Mouse (Mus musculus) liver, embryonic 12.5 days (tissue): Measurements from ENCODE around the gene Galnt12. TPM values are rescaled to one million over a fixed set of nuclear protein-coding genes. Genes with fewer than 3 reads are reported as not detected.

Source experiments
- ATAC-seq: fragments of 200-750 bp; cut with Nextera tagmentation; 2 replicates; pipeline ENCODE4 v1.8.0; 2017; ENCODE audit warnings: moderate number of reproducible peaks, mild to moderate bottlenecking, moderate library complexity
- H3K27ac ChIP-seq: fragments of 300-500 bp; sonication (generic); 2 replicates; pipeline ENCODE4 v1.5.1; 2016; ENCODE audit warnings: mild to moderate bottlenecking
- H3K27me3 ChIP-seq: fragments of 300-500 bp; sonication (generic); replicated peaks from 2 replicates; pipeline ENCODE4 v1.6.1; 2016; ENCODE audit warnings: mild to moderate bottlenecking, moderate library complexity
- H3K36me3 ChIP-seq: fragments of 300-500 bp; sonication (generic); 2 replicates; pipeline ENCODE4 v1.6.1; 2016; ENCODE audit warnings: mild to moderate bottlenecking, moderate library complexity
- H3K4me1 ChIP-seq: fragments of 300-500 bp; sonication (generic); 2 replicates; pipeline ENCODE4 v1.6.1; 2016
- H3K4me2 ChIP-seq: fragments of 300-500 bp; sonication (generic); 2 replicates; pipeline ENCODE4 v1.6.1; 2016; ENCODE audit warnings: mild to moderate bottlenecking, moderate library complexity
- H3K4me3 ChIP-seq: fragments of 300-500 bp; sonication (generic); 2 replicates; pipeline ENCODE4 v1.5.1; 2016; ENCODE audit warnings: mild to moderate bottlenecking, moderate library complexity
- H3K9ac ChIP-seq: fragments of 300-500 bp; sonication (generic); 2 replicates; pipeline ENCODE4 v1.6.1; 2016; ENCODE audit warnings: mild to moderate bottlenecking, moderate library complexity
- H3K9me3 ChIP-seq: fragments of 300-500 bp; sonication (generic); replicated peaks from 2 replicates; pipeline ENCODE4 v1.6.1; 2016; ENCODE audit warnings: mild to moderate bottlenecking, moderate library complexity
- WGBS: fragments of 180-500 bp; shearing (Covaris S2); methylation state at CpG from one replicate; pipeline ENCODE4 v1.1.7; 2016; ENCODE audit not compliant: insufficient replicate concordance; 5-methylcytosine and 5-hydroxymethylcytosine counted together
- polyA plus RNA-seq: library from polyadenylated mRNA; unstranded; fragments of >200 nt; fragmentation: Nextera tagmentation; extraction: Ambion mirVana; gene quantifications from 2 replicates; pipeline ENCODE4 v1.2.1, GENCODE M21; 2016

Gene Galnt12
- polyA plus RNA-seq, 1 experiment from 2014 or later = 0.68 TPM

- Histone ChIP-seq H3K27me3 (no peaks in the 10 kb centered on the region), H3K9me3 (no peaks in the 10 kb centered on the region), H3K4me2 (no peak overlapping the region), H3K36me3 (no peaks in the 10 kb centered on the region), H3K4me3 (no peak overlapping the region), H3K27ac (no peak overlapping the region), H3K4me1 (no peaks in the 10 kb centered on the region), H3K9ac (no peak overlapping the region)
- ATAC-seq = no peak
- 62% methylated on average over 9 of the region's 9 CpGs for WGBS
Measured at GRCm38 (mm10) chr4:47112560-47112959, 20.9 kb downstream of the Galnt12 start.

GRCm38 (mm10) chr4:47122051-47122706, 30.5 kb downstream of the Galnt12 start:
- H3K9ac ChIP-seq = no peak overlapping the region
- no peaks in the 10 kb centered on the region for H3K27me3 ChIP-seq
- ATAC-seq = no peak
- no peak overlapping the region for H3K4me2 ChIP-seq
- no peaks in the 10 kb centered on the region for H3K36me3 ChIP-seq
- H3K9me3 ChIP-seq = 0 out of 2 replicates have a peak, but pooled peaks cover under 1% of the 10 kb centered on the region
- no peak overlapping the region for H3K4me3 ChIP-seq
- WGBS = 54% methylated on average over 13 of the region's 13 CpGs
- no peaks in the 10 kb centered on the region for H3K4me1 ChIP-seq
- H3K27ac ChIP-seq = no peak overlapping the region

- ATAC-seq = no peak
- H3K9me3 ChIP-seq = 0 out of 2 replicates have a peak, but pooled peaks cover 3% of the 10 kb centered on the region
- no peak overlapping the region for H3K27ac ChIP-seq
- no peaks in the 10 kb centered on the region for H3K27me3 ChIP-seq
- H3K4me1 ChIP-seq = no peaks in the 10 kb centered on the region
- H3K36me3 ChIP-seq = no peaks in the 10 kb centered on the region
- no peak overlapping the region for H3K4me2 ChIP-seq
- H3K9ac ChIP-seq = no peak overlapping the region
- WGBS = 70% methylated on average over 9 of the region's 9 CpGs
- no peak overlapping the region for H3K4me3 ChIP-seq
Measured at GRCm38 (mm10) chr4:47124140-47124711, 32.5 kb downstream of the Galnt12 start.

- Histone ChIP-seq H3K27ac (no peak overlapping the region), H3K4me3 (no peak overlapping the region), H3K4me2 (no peak overlapping the region), H3K36me3 (no peaks in the 10 kb centered on the region), H3K9me3 (0 out of 2 replicates have a peak, but pooled peaks cover 3% of the 10 kb centered on the region), H3K27me3 (no peaks in the 10 kb centered on the region), H3K4me1 (no peaks in the 10 kb centered on the region), H3K9ac (no peak overlapping the region)
- 56% methylated on average over 7 of the region's 7 CpGs for WGBS
- ATAC-seq = no peak
Measured at GRCm38 (mm10) chr4:47128515-47128914, 36.8 kb downstream of the Galnt12 start.

GRCm38 (mm10) chr4:47129572-47129971, 37.9 kb downstream of the Galnt12 start:
- Histone ChIP-seq H3K36me3 (no peaks in the 10 kb centered on the region), H3K4me3 (no peak overlapping the region), H3K9me3 (0 out of 2 replicates have a peak, but pooled peaks cover 3% of the 10 kb centered on the region), H3K27me3 (no peaks in the 10 kb centered on the region), H3K27ac (no peak overlapping the region), H3K4me2 (no peak overlapping the region), H3K4me1 (no peaks in the 10 kb centered on the region), H3K9ac (no peak overlapping the region)
- 67% methylated on average over 4 of the region's 4 CpGs for WGBS
- no peak for ATAC-seq

GRCm38 (mm10) chr4:47130111-47131050, 38.7 kb downstream of the Galnt12 start:
- Histone ChIP-seq H3K4me2 (no peak overlapping the region), H3K4me3 (no peak overlapping the region), H3K27me3 (no peaks in the 10 kb centered on the region), H3K27ac (no peak overlapping the region), H3K9ac (no peak overlapping the region), H3K36me3 (no peaks in the 10 kb centered on the region), H3K4me1 (no peaks in the 10 kb centered on the region), H3K9me3 (0 out of 2 replicates have a peak, but pooled peaks cover 3% of the 10 kb centered on the region)
- 56% methylated on average over 8 of the region's 8 CpGs for WGBS
- no peak for ATAC-seq

- H3K4me2 ChIP-seq = no peak overlapping the region
- 65% methylated on average over 3 of the region's 3 CpGs for whole genome bisulfite sequencing
- ATAC-seq = no peak
- no peaks in the 10 kb centered on the region for H3K4me1 ChIP-seq
- 0 out of 2 replicates have a peak, but pooled peaks cover 3% of the 10 kb centered on the region for H3K9me3 ChIP-seq
- no peaks in the 10 kb centered on the region for H3K36me3 ChIP-seq
- H3K27ac ChIP-seq = no peak overlapping the region
- H3K9ac ChIP-seq = no peak overlapping the region
- H3K27me3 ChIP-seq = no peaks in the 10 kb centered on the region
- no peak overlapping the region for H3K4me3 ChIP-seq
Measured at GRCm38 (mm10) chr4:47131931-47132330, 40.2 kb downstream of the Galnt12 start.

GRCm38 (mm10) chr4:47132413-47132812, 40.7 kb downstream of the Galnt12 start:
- H3K4me3 ChIP-seq = no peak overlapping the region
- no peak overlapping the region for H3K27ac ChIP-seq
- no peak overlapping the region for H3K9ac ChIP-seq
- no peaks in the 10 kb centered on the region for H3K36me3 ChIP-seq
- WGBS = 44% methylated on average over 3 of the region's 3 CpGs
- ATAC-seq = no peak
- 0 out of 2 replicates have a peak, but pooled peaks cover under 1% of the 10 kb centered on the region for H3K9me3 ChIP-seq
- no peak overlapping the region for H3K4me2 ChIP-seq
- no peaks in the 10 kb centered on the region for H3K4me1 ChIP-seq
- H3K27me3 ChIP-seq = no peaks in the 10 kb centered on the region

GRCm38 (mm10) chr4:47136699-47137101, 45.0 kb downstream of the Galnt12 start:
- H3K4me1 ChIP-seq = no peaks in the 10 kb centered on the region
- no peak overlapping the region for H3K4me2 ChIP-seq
- H3K4me3 ChIP-seq = no peak overlapping the region
- WGBS = 39% methylated on average over 8 of the region's 8 CpGs
- H3K9ac ChIP-seq = no peak overlapping the region
- H3K27ac ChIP-seq = no peak overlapping the region
- ATAC-seq = no peak
- no peaks in the 10 kb centered on the region for H3K36me3 ChIP-seq
- H3K9me3 ChIP-seq = no peaks in the 10 kb centered on the region
- H3K27me3 ChIP-seq = 0 out of 2 replicates have a peak, but pooled peaks cover 8% of the 10 kb centered on the region

- no peak overlapping the region for H3K27ac ChIP-seq
- no peaks in the 10 kb centered on the region for H3K4me1 ChIP-seq
- H3K36me3 ChIP-seq = no peaks in the 10 kb centered on the region
- WGBS = 44% methylated on average over 5 of the region's 5 CpGs
- no peak overlapping the region for H3K4me3 ChIP-seq
- 0 out of 2 replicates have a peak, but pooled peaks cover 8% of the 10 kb centered on the region for H3K27me3 ChIP-seq
- no peak overlapping the region for H3K4me2 ChIP-seq
- H3K9ac ChIP-seq = no peak overlapping the region
- H3K9me3 ChIP-seq = no peaks in the 10 kb centered on the region
- no peak for ATAC-seq
Measured at GRCm38 (mm10) chr4:47137479-47137878, 45.8 kb downstream of the Galnt12 start.

GRCm38 (mm10) chr4:47138411-47138810, 46.7 kb downstream of the Galnt12 start:
- no peak for ATAC-seq
- WGBS = 61% methylated on average over 7 of the region's 7 CpGs
- H3K4me3 ChIP-seq = no peak overlapping the region

More at GRCm38 (mm10) chr4:47138411-47138810, 46.7 kb downstream of the Galnt12 start:
- Histone ChIP-seq H3K4me2 (no peak overlapping the region), H3K9ac (no peak overlapping the region), H3K27me3 (0 out of 2 replicates have a peak, but pooled peaks cover 8% of the 10 kb centered on the region), H3K27ac (no peak overlapping the region), H3K9me3 (no peaks in the 10 kb centered on the region), H3K36me3 (no peaks in the 10 kb centered on the region), H3K4me1 (no peaks in the 10 kb centered on the region)
